Mouse (Mus musculus) liver, adult 2 months (tissue): ENCODE data around the gene Spsb2.

Experiments used
- CTCF ChIP-seq: fragments of 200-500 bp; IDR thresholded peaks from 2 replicates; pipeline ENCODE4 v1.5.1; 2011; ENCODE audit warnings: low read depth, low read length, control low read depth
- POLR2A ChIP-seq: fragments of 200-500 bp; IDR thresholded peaks from 2 replicates; pipeline ENCODE4 v1.6.1; 2011; ENCODE audit warnings: low read length, control low read depth; ENCODE audit not compliant: insufficient read depth; ENCODE audit errors: extremely low read depth

GRCm38 (mm10) chr6:124820891-124821290 is 12.4 kb downstream of the Spsb2 start:
- TF ChIP-seq CTCF (no peak), POLR2A (no peak)
